In genomic region chr6:115675508-115676336, GRCm38 (mm10) we compare ENCODE assay signal across 8 mouse cellular contexts. TPM values are rescaled to one million over a fixed set of nuclear protein-coding genes. Genes with fewer than 3 reads are reported as not detected.
DNase-seq lines count a peak whose midpoint lies in the region; ATAC-seq and TF ChIP-seq lines count a peak whose summit lies in the region.

No protein-coding gene starts in this region.

- TF ChIP-seq CTCF in heart, adult 2 months (IDR thresholded peaks at IDR 0.05): 0 out of 2 replicates have a peak, but pooled peaks have one; percentile 1
- TF ChIP-seq CTCF in spleen, adult 2 months (IDR thresholded peaks at IDR 0.05; ENCODE audit: extremely low read depth, insufficient read depth, insufficient read length, insufficient replicate concordance): no peak

- peak overlapping the region; percentile 99 for H3K27ac ChIP-seq in embryonic facial prominence, embryonic 13.5 days
- peak overlapping the region; percentile 100 for H3K27ac ChIP-seq in heart, adult 2 months
- peak overlapping the region; percentile 98 for H3K27ac ChIP-seq in limb, embryonic 13.5 days
- peak overlapping the region; percentile 98 for H3K27ac ChIP-seq in midbrain, embryonic 13.5 days
- H3K27ac ChIP-seq in spleen, adult 2 months (ENCODE audit: insufficient read depth, low read length): peak overlapping the region; percentile 100

- peak overlapping the region; percentile 78 for H3K4me2 ChIP-seq in embryonic facial prominence, embryonic 13.5 days
- H3K4me2 ChIP-seq in limb, embryonic 13.5 days (replicated peaks): peak overlapping the region; percentile 78
- peak overlapping the region; percentile 80 for H3K4me2 ChIP-seq in midbrain, embryonic 13.5 days (replicated peaks)

- H3K36me3 ChIP-seq in embryonic facial prominence, embryonic 13.5 days: no peaks in the 10 kb centered on the region
- peaks cover 9% of the 10 kb centered on the region for H3K36me3 ChIP-seq in heart, adult 2 months (ENCODE audit: control insufficient read depth, insufficient read depth, low read length)
- H3K36me3 ChIP-seq in limb, embryonic 13.5 days: no peaks in the 10 kb centered on the region
- no peaks in the 10 kb centered on the region for H3K36me3 ChIP-seq in midbrain, embryonic 13.5 days
- H3K36me3 ChIP-seq in spleen, adult 2 months (ENCODE audit: control insufficient read depth, insufficient read depth, low read length): no peaks in the 10 kb centered on the region

- peak overlapping the region; percentile 94 for H3K4me3 ChIP-seq in embryonic facial prominence, embryonic 13.5 days
- H3K4me3 ChIP-seq in heart, adult 2 months: peak overlapping the region; percentile 74
- peak overlapping the region; percentile 83 for H3K4me3 ChIP-seq in limb, embryonic 13.5 days
- H3K4me3 ChIP-seq in midbrain, embryonic 13.5 days (replicated peaks): peak overlapping the region; percentile 96
- peak overlapping the region; percentile 87 for H3K4me3 ChIP-seq in spleen, adult 2 months (ENCODE audit: extremely low read depth, insufficient read depth, insufficient read length)

- intact Hi-C loops in heart, adult 2 months (cut with DNase I): loop anchor here (2.0 to 5.0 kb wide), 4 partner anchors 17 to 517 kb away; partner anchors contain the start of gene Tmcc1

- H3K27me3 ChIP-seq in embryonic facial prominence, embryonic 13.5 days: no peaks in the 10 kb centered on the region
- no peaks in the 10 kb centered on the region for H3K27me3 ChIP-seq in heart, adult 2 months (ENCODE audit: control insufficient read depth, insufficient read depth, low read length)
- H3K27me3 ChIP-seq in limb, embryonic 13.5 days: no peaks in the 10 kb centered on the region
- no peaks in the 10 kb centered on the region for H3K27me3 ChIP-seq in midbrain, embryonic 13.5 days
- no peaks in the 10 kb centered on the region for H3K27me3 ChIP-seq in spleen, adult 2 months (ENCODE audit: control insufficient read depth, insufficient read depth, low read length)

- DNase-seq in 3T3-L1 (ENCODE audit: low read depth, low spot score): peak; percentile 82
- peak; percentile 83 for DNase-seq in adrenal gland, postnatal 25 days
- DNase-seq in heart, adult 2 months: peak; percentile 83
- peak; percentile 85 for DNase-seq in kidney, adult 18-20 months
- DNase-seq in spleen, adult 2 months (ENCODE audit: low read depth in 1 of 2, low spot score in 2 of 2): peak in 1 of 2 experiments; percentile 44

- WGBS in embryonic facial prominence, embryonic 13.5 days: under 1% methylated on average over 53 of the region's 53 CpGs
- WGBS in heart, adult 2 months: under 1% methylated on average over 53 of the region's 53 CpGs
- 0% methylated on average over 45 of the region's 53 CpGs for WGBS in limb, embryonic 13.5 days
- WGBS in midbrain, embryonic 13.5 days: under 1% methylated on average over 45 of the region's 53 CpGs
- under 1% methylated on average over 53 of the region's 53 CpGs for WGBS in spleen, adult 2 months

- peaks cover 2% of the 10 kb centered on the region; the same call in 1 of the 2 replicates for H3K79me2 ChIP-seq in heart, adult 2 months (replicated peaks; ENCODE audit: control insufficient read depth, insufficient read depth, low read length)

- 0 out of 2 replicates have a peak, but pooled peaks have one; percentile 14 for TF ChIP-seq POLR2A in heart, adult 2 months (IDR thresholded peaks at IDR 0.05; ENCODE audit: insufficient read depth, low read depth, low read length)
- TF ChIP-seq POLR2A in spleen, adult 2 months (IDR thresholded peaks at IDR 0.05; ENCODE audit: low read depth, low read length): no peak

- no peaks in the 10 kb centered on the region for H3K9me3 ChIP-seq in embryonic facial prominence, embryonic 13.5 days
- H3K9me3 ChIP-seq in limb, embryonic 13.5 days: no peaks in the 10 kb centered on the region
- no peaks in the 10 kb centered on the region for H3K9me3 ChIP-seq in midbrain, embryonic 13.5 days

- peaks cover 9% of the 10 kb centered on the region for H3K4me1 ChIP-seq in embryonic facial prominence, embryonic 13.5 days
- peaks cover 6% of the 10 kb centered on the region for H3K4me1 ChIP-seq in heart, adult 2 months (ENCODE audit: control insufficient read depth, insufficient read depth, low read length)
- peaks cover 24% of the 10 kb centered on the region for H3K4me1 ChIP-seq in limb, embryonic 13.5 days
- peaks cover 41% of the 10 kb centered on the region for H3K4me1 ChIP-seq in midbrain, embryonic 13.5 days (replicated peaks)
- peaks cover 7% of the 10 kb centered on the region for H3K4me1 ChIP-seq in spleen, adult 2 months (ENCODE audit: control insufficient read depth, insufficient read depth, insufficient read length)

- ATAC-seq in embryonic facial prominence, embryonic 13.5 days (ENCODE audit: insufficient number of reproducible peaks, insufficient read depth, low FRiP score, low TSS enrichment, low read depth): peak; percentile 54; the same call in 1 of the 2 replicates
- peak; percentile 55 for ATAC-seq in limb, embryonic 13.5 days (ENCODE audit: low FRiP score, low read depth)
- ATAC-seq in midbrain, embryonic 13.5 days: 0 out of 2 replicates have a peak, but pooled peaks have one; percentile 13

- TF ChIP-seq EP300 in heart, adult 2 months (IDR thresholded peaks at IDR 0.05; ENCODE audit: insufficient read depth, low read depth, low read length): 0 out of 2 replicates have a peak, but pooled peaks have one; percentile 17

- peak overlapping the region; percentile 99 for H3K9ac ChIP-seq in embryonic facial prominence, embryonic 13.5 days
- peak overlapping the region; percentile 100 for H3K9ac ChIP-seq in heart, adult 2 months (ENCODE audit: low read depth, low read length)
- H3K9ac ChIP-seq in limb, embryonic 13.5 days: peak overlapping the region; percentile 100
- peak overlapping the region; percentile 99 for H3K9ac ChIP-seq in midbrain, embryonic 13.5 days (replicated peaks)

RNA-seq across cellular contexts. Expression of gene Raf1, which starts 0.7 kb away (rescaled TPM):
- total RNA-seq in adrenal gland, postnatal 25 days (2021): 115 and 155 TPM in 2 replicates
- polyA plus RNA-seq in embryonic facial prominence, embryonic 13.5 days (2015; fragmentation: Nextera tagmentation; extraction: Ambion mirVana): 111 TPM in 2 replicates
- total RNA-seq in heart, adult 2 months (2021): 100 to 1,000 TPM; 103 to 109 TPM
- polyA plus RNA-seq in heart, adult 2 months (2012; rRNA removed): 145 and 186 TPM in 2 replicates
- polyA plus RNA-seq in limb, embryonic 13.5 days (2015; fragmentation: Nextera tagmentation; extraction: Ambion mirVana): 108 and 111 TPM in 2 replicates
- polyA plus RNA-seq in midbrain, embryonic 13.5 days (2015; fragmentation: Nextera tagmentation; extraction: Ambion mirVana): 141 and 159 TPM in 2 replicates
- 92.7 and 95.3 TPM in 2 replicates for polyA plus RNA-seq in spleen, adult 2 months (2012; rRNA removed)
